9 mouse cellular contexts compared by ENCODE assay signal in the genomic region with DNA sequence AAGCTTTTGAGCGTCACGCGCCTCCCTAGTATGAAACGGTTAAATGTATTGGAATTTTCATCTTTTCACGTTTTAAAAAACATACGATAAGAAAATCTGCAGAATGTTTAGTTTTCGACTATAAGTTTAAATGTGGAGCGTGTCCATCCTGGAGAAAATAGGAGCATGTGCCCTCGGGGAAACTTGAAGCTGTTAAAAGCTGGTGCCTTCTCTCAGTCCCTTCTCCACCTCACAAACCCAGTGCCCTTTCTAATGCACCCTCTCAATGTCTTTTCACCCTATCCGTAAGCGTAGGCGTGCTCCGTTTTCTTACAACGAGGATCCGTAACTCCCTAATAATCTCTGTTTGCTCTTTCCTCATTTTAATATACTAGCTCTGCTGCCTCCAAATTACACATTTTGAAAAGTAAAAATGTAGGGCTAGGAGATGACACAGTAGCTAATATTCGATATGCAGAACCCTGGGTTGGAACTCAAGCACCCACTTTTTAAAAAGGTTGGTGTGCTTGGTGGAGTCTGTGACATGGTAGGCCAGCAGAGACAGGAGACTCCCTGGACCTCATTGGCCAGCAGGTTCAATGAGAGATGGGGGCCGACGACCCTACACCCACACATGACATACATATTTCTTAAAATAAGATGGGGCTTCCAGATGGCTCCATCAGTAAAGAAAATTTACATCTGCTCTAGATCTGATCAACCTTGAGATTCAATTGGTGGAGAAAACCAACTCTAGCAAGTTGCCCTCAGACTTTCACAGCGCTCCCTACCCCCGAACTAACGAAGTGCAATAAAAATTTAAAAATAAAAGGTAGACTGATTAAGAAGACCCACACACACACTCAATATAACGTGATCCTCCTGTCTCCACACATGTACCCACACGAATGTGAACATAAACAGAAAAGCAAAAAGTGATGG. TPM values are rescaled to one million over a fixed set of nuclear protein-coding genes. Genes with fewer than 3 reads are reported as not detected.
DNase-seq lines count a peak whose midpoint lies in the region; ATAC-seq lines count a peak whose summit lies in the region.
"Had no signal": no experiment of that assay in that cellular context is flagged by ENCODE, and none has a peak within 500 bp of the region (broad histone marks: within the 10 kb centered on the region; RNA-seq: fewer than 3 reads in every experiment).

No protein-coding gene starts in this region.

- peaks cover 18% of the 10 kb centered on the region for H3K36me3 ChIP-seq in heart, embryonic 11.5 days (ENCODE audit: control insufficient read depth, insufficient read depth, low read length)
- H3K36me3 ChIP-seq in embryonic facial prominence, embryonic 11.5 days (replicated peaks; ENCODE audit: control insufficient read depth, insufficient read depth, low read depth, low read length): peaks cover 9% of the 10 kb centered on the region; the same call in 1 of the 2 replicates
- peaks cover 32% of the 10 kb centered on the region for H3K36me3 ChIP-seq in limb, embryonic 10.5 days
- H3K36me3 ChIP-seq in neural tube, embryonic 12.5 days: peaks cover 26% of the 10 kb centered on the region

- H3K4me1 ChIP-seq in heart, embryonic 11.5 days (ENCODE audit: control insufficient read depth, insufficient read depth, low read length): peaks cover 4% of the 10 kb centered on the region; the same call in 1 of the 2 replicates
- no peaks in the 10 kb centered on the region; the same call in 1 of the 2 replicates for H3K4me1 ChIP-seq in embryonic facial prominence, embryonic 11.5 days (ENCODE audit: control insufficient read depth, insufficient read depth, low read length)
- H3K4me1 ChIP-seq in limb, embryonic 10.5 days: peaks cover 11% of the 10 kb centered on the region
- peaks cover 14% of the 10 kb centered on the region for H3K4me1 ChIP-seq in neural tube, embryonic 12.5 days

- H3K27ac ChIP-seq in heart, embryonic 11.5 days (ENCODE audit: low read depth, low read length): no peak overlapping the region; the same call in 1 of the 2 replicates
- H3K27ac ChIP-seq in embryonic facial prominence, embryonic 11.5 days (replicated peaks; ENCODE audit: low read depth, low read length): no peak overlapping the region
- H3K27ac ChIP-seq in limb, embryonic 10.5 days: peak overlapping the region; percentile 95
- H3K27ac ChIP-seq in neural tube, embryonic 12.5 days: no peak overlapping the region

- peak overlapping the region; percentile 92 for H3K9ac ChIP-seq in heart, embryonic 11.5 days (ENCODE audit: low read depth, low read length)
- peak overlapping the region; percentile 91 for H3K9ac ChIP-seq in embryonic facial prominence, embryonic 11.5 days (replicated peaks; ENCODE audit: low read length)
- H3K9ac ChIP-seq in neural tube, embryonic 12.5 days: peak overlapping the region; percentile 76

- ATAC-seq in heart, embryonic 11.5 days (replicated peaks; ENCODE audit: insufficient number of reproducible peaks, low FRiP score, low TSS enrichment): no peak
- 0 out of 2 replicates have a peak, but pooled peaks have one; percentile 10 for ATAC-seq in embryonic facial prominence, embryonic 11.5 days (replicated peaks; ENCODE audit: insufficient number of reproducible peaks, low FRiP score, low TSS enrichment, low read depth)
- ATAC-seq in neural tube, embryonic 12.5 days (ENCODE audit: low FRiP score, low read depth): no peak
- ATAC-seq in activated CD4-positive, CD25-positive, alpha-beta regulatory T cell, adult 4 months: no peak
- no peak for ATAC-seq in monocyte, adult 5-6 weeks (replicated peaks; ENCODE audit: insufficient number of reproducible peaks, low FRiP score, low TSS enrichment, poor library complexity, severe bottlenecking)

- H3K9me3 ChIP-seq in heart, embryonic 11.5 days (replicated peaks; ENCODE audit: control insufficient read depth, low read length): no peaks in the 10 kb centered on the region
- H3K9me3 ChIP-seq in embryonic facial prominence, embryonic 11.5 days (replicated peaks; ENCODE audit: control insufficient read depth, low read length): no peaks in the 10 kb centered on the region
- no peaks in the 10 kb centered on the region for H3K9me3 ChIP-seq in limb, embryonic 10.5 days (replicated peaks)
- H3K9me3 ChIP-seq in neural tube, embryonic 12.5 days: no peaks in the 10 kb centered on the region

- no peak for DNase-seq in heart, postnatal 25 days (ENCODE audit: low spot score)
- DNase-seq in CD4-positive helper T cell, adult 2 months (ENCODE audit: low read depth, low spot score): peak; percentile 9
- DNase-seq in embryonic facial prominence, embryonic 11.5 days (ENCODE audit: low spot score): no peak
- DNase-seq in limb, embryonic 10.5 days (ENCODE audit: low spot score): no peak

- no peaks in the 10 kb centered on the region for H3K27me3 ChIP-seq in heart, embryonic 11.5 days (ENCODE audit: control insufficient read depth, insufficient read depth, low read length)
- no peaks in the 10 kb centered on the region for H3K27me3 ChIP-seq in embryonic facial prominence, embryonic 11.5 days (ENCODE audit: control insufficient read depth, insufficient read depth, low read length)
- no peaks in the 10 kb centered on the region for H3K27me3 ChIP-seq in limb, embryonic 10.5 days (ENCODE audit: low read depth, poor library complexity, severe bottlenecking)
- no peaks in the 10 kb centered on the region for H3K27me3 ChIP-seq in neural tube, embryonic 12.5 days (replicated peaks)

- peak overlapping the region; percentile 81 for H3K4me3 ChIP-seq in heart, embryonic 11.5 days (ENCODE audit: low read depth, low read length)
- H3K4me3 ChIP-seq in embryonic facial prominence, embryonic 11.5 days (ENCODE audit: low read depth, low read length): peak overlapping the region; percentile 76
- peak overlapping the region; percentile 74 for H3K4me3 ChIP-seq in limb, embryonic 10.5 days
- H3K4me3 ChIP-seq in neural tube, embryonic 12.5 days: peak overlapping the region; percentile 63

- intact Hi-C loops in heart, postnatal 25 days (cut with DNase I): loop anchor here (5.0 kb wide), 1 partner anchor 144 kb away; the partner anchor contains the start of gene Rtn4

- peak overlapping the region; percentile 70 for H3K4me2 ChIP-seq in heart, embryonic 11.5 days
- H3K4me2 ChIP-seq in embryonic facial prominence, embryonic 11.5 days (ENCODE audit: low read depth, low read length): peak overlapping the region; percentile 43
- peak overlapping the region; percentile 71 for H3K4me2 ChIP-seq in neural tube, embryonic 12.5 days (replicated peaks)

- 26% methylated on average over 23 of the region's 23 CpGs for WGBS in heart, embryonic 11.5 days (ENCODE audit: insufficient replicate concordance)
- 27% methylated on average over 23 of the region's 23 CpGs for WGBS in embryonic facial prominence, embryonic 11.5 days
- WGBS in limb, embryonic 10.5 days: 27% methylated on average over 23 of the region's 23 CpGs
- WGBS in neural tube, embryonic 12.5 days: 26% methylated on average over 23 of the region's 23 CpGs

RNA-seq across cellular contexts. Expression of gene Rps27a, which starts 0.9 kb away (rescaled TPM):
- polyA plus RNA-seq in heart, embryonic 11.5 days (2014; fragmentation: Nextera tagmentation; extraction: Ambion mirVana): 813 and 895 TPM in 2 replicates
- 100 to 1,000 TPM; 474 to 478 TPM for total RNA-seq in heart, postnatal 25 days (2021)
- 1,205 and 1,236 TPM in 2 replicates for polyA plus RNA-seq in embryonic facial prominence, embryonic 11.5 days (2014; fragmentation: Nextera tagmentation; extraction: Ambion mirVana)
- polyA plus RNA-seq in limb, embryonic 10.5 days (2016; fragmentation: Nextera tagmentation; extraction: Ambion mirVana): 1,063 and 1,282 TPM in 2 replicates
- 749 and 764 TPM in 2 replicates for polyA plus RNA-seq in neural tube, embryonic 12.5 days (2016; fragmentation: Nextera tagmentation; extraction: Ambion mirVana)
- polyA plus RNA-seq in activated CD4-positive, CD25-positive, alpha-beta regulatory T cell, adult 4 months (2017; shearing (Covaris generic)): 1,000 to 10,000 TPM; 1,318 to 1,662 TPM
- total RNA-seq in monocyte, adult 5-6 weeks (2017): 741 to 1,421 TPM (median 1,167 TPM) in 3 replicates

RNA-seq across cellular contexts. Expression of gene Clhc1, which starts 1.0 kb away (rescaled TPM):
- 0.07 and 0.17 TPM in 2 replicates for polyA plus RNA-seq in heart, embryonic 11.5 days (2014; fragmentation: Nextera tagmentation; extraction: Ambion mirVana)
- not detected for total RNA-seq in heart, postnatal 25 days (2021)
- polyA plus RNA-seq in embryonic facial prominence, embryonic 11.5 days (2014; fragmentation: Nextera tagmentation; extraction: Ambion mirVana): not detected in 2 replicates
- 0.18 TPM in 1 of 2 replicates, not detected in the other for polyA plus RNA-seq in limb, embryonic 10.5 days (2016; fragmentation: Nextera tagmentation; extraction: Ambion mirVana)
- polyA plus RNA-seq in neural tube, embryonic 12.5 days (2016; fragmentation: Nextera tagmentation; extraction: Ambion mirVana): 0.15 and 0.29 TPM in 2 replicates
- polyA plus RNA-seq in activated CD4-positive, CD25-positive, alpha-beta regulatory T cell, adult 4 months (2017; shearing (Covaris generic)): 1 to 10 TPM in 1 of 2 experiments, under 1 TPM in 1; 0.78 to 1.2 TPM
- total RNA-seq in monocyte, adult 5-6 weeks (2017): 0.21 to 4.8 TPM (median 2.6 TPM) in 3 replicates
- polyA plus RNA-seq: large intestine, adult 2 months had no signal

RNA-seq across cellular contexts. Expression of gene Mtif2, which starts 22.6 kb away (rescaled TPM):
- polyA plus RNA-seq in heart, embryonic 11.5 days (2014; fragmentation: Nextera tagmentation; extraction: Ambion mirVana): 32.3 and 33.5 TPM in 2 replicates
- total RNA-seq in heart, postnatal 25 days (2021): 10 to 100 TPM; 66.2 to 67.2 TPM
- 32.8 and 33.0 TPM in 2 replicates for polyA plus RNA-seq in embryonic facial prominence, embryonic 11.5 days (2014; fragmentation: Nextera tagmentation; extraction: Ambion mirVana)
- polyA plus RNA-seq in limb, embryonic 10.5 days (2016; fragmentation: Nextera tagmentation; extraction: Ambion mirVana): 43.1 and 45.2 TPM in 2 replicates
- polyA plus RNA-seq in neural tube, embryonic 12.5 days (2016; fragmentation: Nextera tagmentation; extraction: Ambion mirVana): 49.2 and 53.1 TPM in 2 replicates
- 10 to 100 TPM; 47.4 to 52.1 TPM for polyA plus RNA-seq in activated CD4-positive, CD25-positive, alpha-beta regulatory T cell, adult 4 months (2017; shearing (Covaris generic))
- 41.4 to 52.9 TPM (median 44.3 TPM) in 3 replicates for total RNA-seq in monocyte, adult 5-6 weeks (2017)

RNA-seq across cellular contexts. Expression of gene Prorsd1, which starts 33.9 kb away (rescaled TPM):
- 29.1 and 32.8 TPM in 2 replicates for polyA plus RNA-seq in heart, embryonic 11.5 days (2014; fragmentation: Nextera tagmentation; extraction: Ambion mirVana)
- 10 to 100 TPM; 21.8 to 22.7 TPM for total RNA-seq in heart, postnatal 25 days (2021)
- 27.0 and 29.4 TPM in 2 replicates for polyA plus RNA-seq in embryonic facial prominence, embryonic 11.5 days (2014; fragmentation: Nextera tagmentation; extraction: Ambion mirVana)
- polyA plus RNA-seq in limb, embryonic 10.5 days (2016; fragmentation: Nextera tagmentation; extraction: Ambion mirVana): 19.2 and 19.8 TPM in 2 replicates
- 18.4 and 19.6 TPM in 2 replicates for polyA plus RNA-seq in neural tube, embryonic 12.5 days (2016; fragmentation: Nextera tagmentation; extraction: Ambion mirVana)
- polyA plus RNA-seq in activated CD4-positive, CD25-positive, alpha-beta regulatory T cell, adult 4 months (2017; shearing (Covaris generic)): 10 to 100 TPM; 43.2 to 49.5 TPM
- total RNA-seq in monocyte, adult 5-6 weeks (2017): 44.8 to 68.6 TPM (median 53.3 TPM) in 3 replicates
